Comparison of ENCODE assay signal across 8 mouse cellular contexts in the genomic region with DNA sequence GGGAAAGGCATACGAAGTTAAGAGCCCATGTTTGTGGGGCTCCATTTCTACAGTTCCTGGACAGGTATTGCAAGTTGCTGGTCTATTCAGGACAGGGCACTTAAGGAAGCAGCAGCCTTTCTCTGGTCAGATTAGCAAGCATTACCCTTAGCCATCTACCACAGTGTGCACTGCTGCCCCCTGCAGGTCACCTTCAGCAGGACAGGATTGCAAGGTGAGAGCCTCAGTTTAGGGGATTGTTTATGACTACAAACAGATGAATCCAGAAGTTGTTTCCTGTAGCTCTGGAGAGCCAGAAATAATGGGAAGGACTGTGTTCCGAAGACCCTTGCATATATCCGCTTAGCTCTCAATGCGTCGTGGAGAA. TPM values are rescaled to one million over a fixed set of nuclear protein-coding genes. Genes with fewer than 3 reads are reported as not detected.
DNase-seq lines count a peak whose midpoint lies in the region; ATAC-seq and TF ChIP-seq lines count a peak whose summit lies in the region.

No protein-coding gene starts in this region.

- H3K36me3 ChIP-seq in intestine, embryonic 14.5 days (ENCODE audit: control insufficient read depth, insufficient read depth, low read length): no peaks in the 10 kb centered on the region
- H3K36me3 ChIP-seq in intestine, embryonic 15.5 days: no peaks in the 10 kb centered on the region
- H3K36me3 ChIP-seq in CH12.LX (replicated peaks in 1 of 2; ENCODE audit: control insufficient read depth in 1 of 2, insufficient read depth in 1 of 2, low read length in 1 of 2): peaks cover 0 to 8% of the 10 kb centered on the region in 2 experiments
- no peaks in the 10 kb centered on the region for H3K36me3 ChIP-seq in neural tube, embryonic 11.5 days (ENCODE audit: control insufficient read depth, insufficient read depth, low read length)

- H3K27me3 ChIP-seq in intestine, embryonic 14.5 days (replicated peaks; ENCODE audit: control insufficient read depth, insufficient read depth, low read length): peaks cover 22% of the 10 kb centered on the region
- H3K27me3 ChIP-seq in intestine, embryonic 15.5 days (replicated peaks): peaks cover 6% of the 10 kb centered on the region
- no peaks in the 10 kb centered on the region for H3K27me3 ChIP-seq in CH12.LX (replicated peaks)
- peaks cover 21% of the 10 kb centered on the region for H3K27me3 ChIP-seq in neural tube, embryonic 11.5 days (ENCODE audit: control insufficient read depth, insufficient read depth, low read length)

- no peak for ATAC-seq in intestine, embryonic 14.5 days (replicated peaks; ENCODE audit: low FRiP score, low TSS enrichment, low read depth)
- no peak for ATAC-seq in intestine, embryonic 15.5 days
- no peak for ATAC-seq in neural tube, embryonic 11.5 days (ENCODE audit: insufficient read depth, low FRiP score, low TSS enrichment)

- TF ChIP-seq POLR2A in CH12.LX (IDR thresholded peaks at IDR 0.05; ENCODE audit: low read depth, low read length): no peak

- H3K9me3 ChIP-seq in intestine, embryonic 14.5 days (ENCODE audit: control insufficient read depth, low read length): no peaks in the 10 kb centered on the region
- no peaks in the 10 kb centered on the region for H3K9me3 ChIP-seq in intestine, embryonic 15.5 days
- no peaks in the 10 kb centered on the region for H3K9me3 ChIP-seq in CH12.LX (replicated peaks; ENCODE audit: low read length)
- H3K9me3 ChIP-seq in neural tube, embryonic 11.5 days (ENCODE audit: control insufficient read depth, low read length): no peaks in the 10 kb centered on the region

- dilution Hi-C loops in CH12.LX (cut with MboI; ENCODE audit: extremely low pct_ligation_motif_present, extremely low pct_unique_long_range_greater_than_20kb, low sequenced_read_pairs): no loop called here

- H3K4me3 ChIP-seq in intestine, embryonic 14.5 days (ENCODE audit: low read depth, low read length): no peak overlapping the region
- no peak overlapping the region for H3K4me3 ChIP-seq in intestine, embryonic 15.5 days (replicated peaks)
- H3K4me3 ChIP-seq in CH12.LX (replicated peaks in 1 of 3; ENCODE audit: low read depth in 2 of 3, low read length in 2 of 3, poor library complexity in 1 of 3): no peak overlapping the region
- no peak overlapping the region for H3K4me3 ChIP-seq in neural tube, embryonic 11.5 days (ENCODE audit: low read depth, low read length)

- peak; percentile 74 for DNase-seq in intestine, embryonic 14.5 days (ENCODE audit: low spot score)
- DNase-seq in CH12.LX (ENCODE audit: extremely low read depth): peak; percentile 89
- peak; percentile 73 for DNase-seq in adrenal gland, postnatal 25 days
- peak; percentile 57 for DNase-seq in embryo, embryonic 9.5 days (ENCODE audit: extremely low spot score)
- peak; percentile 80 to 81 for DNase-seq in kidney, postnatal 4 days
- DNase-seq in neural tube, embryonic 11.5 days (ENCODE audit: low spot score): peak; percentile 48
- peak; percentile 59 to 69 for DNase-seq in urinary bladder, postnatal 36 days (ENCODE audit: low spot score in 2 of 2)

- no peak overlapping the region for H3K27ac ChIP-seq in intestine, embryonic 14.5 days (ENCODE audit: low read depth)
- H3K27ac ChIP-seq in intestine, embryonic 15.5 days: no peak overlapping the region
- 0 out of 2 replicates have a peak overlapping the region, but pooled peaks have one; percentile 13 for H3K27ac ChIP-seq in CH12.LX (ENCODE audit: insufficient read depth, low read depth)
- H3K27ac ChIP-seq in neural tube, embryonic 11.5 days (ENCODE audit: low read depth, low read length): no peak overlapping the region

- peaks cover 7% of the 10 kb centered on the region; the same call in 1 of the 2 replicates for H3K4me1 ChIP-seq in intestine, embryonic 14.5 days (replicated peaks; ENCODE audit: control insufficient read depth, insufficient read depth, low read length)
- peaks cover 10% of the 10 kb centered on the region; the same call in 1 of the 2 replicates for H3K4me1 ChIP-seq in intestine, embryonic 15.5 days (replicated peaks)
- peaks cover 7 to 32% of the 10 kb centered on the region in 2 experiments for H3K4me1 ChIP-seq in CH12.LX (ENCODE audit: control insufficient read depth in 1 of 2, insufficient read depth in 2 of 2)
- peaks cover 8% of the 10 kb centered on the region for H3K4me1 ChIP-seq in neural tube, embryonic 11.5 days (ENCODE audit: control insufficient read depth, insufficient read depth, low read length)

- H3K4me2 ChIP-seq in intestine, embryonic 14.5 days (ENCODE audit: low read length): no peak overlapping the region
- H3K4me2 ChIP-seq in intestine, embryonic 15.5 days (replicated peaks): no peak overlapping the region
- H3K4me2 ChIP-seq in CH12.LX (ENCODE audit: insufficient read depth, low read depth, poor library complexity, severe bottlenecking): no peak overlapping the region
- no peak overlapping the region for H3K4me2 ChIP-seq in neural tube, embryonic 11.5 days (ENCODE audit: low read depth)

- in situ Hi-C loops in CH12.LX (cut with MboI; ENCODE audit: low pct_ligation_motif_present, low pct_unique_long_range_greater_than_20kb, low sequenced_read_pairs): no loop called here

- WGBS in intestine, embryonic 14.5 days: 73% methylated on average over 5 of the region's 5 CpGs
- 68% methylated on average over 5 of the region's 5 CpGs for WGBS in intestine, embryonic 15.5 days
- WGBS in neural tube, embryonic 11.5 days: 62% methylated on average over 5 of the region's 5 CpGs

- no peak for TF ChIP-seq EP300 in CH12.LX (IDR thresholded peaks at IDR 0.05; ENCODE audit: low read length)

- no peak overlapping the region for H3K9ac ChIP-seq in intestine, embryonic 14.5 days (ENCODE audit: low read length)
- H3K9ac ChIP-seq in intestine, embryonic 15.5 days: no peak overlapping the region
- H3K9ac ChIP-seq in CH12.LX (ENCODE audit: insufficient read depth, low read depth): no peak overlapping the region
- H3K9ac ChIP-seq in neural tube, embryonic 11.5 days (ENCODE audit: low read length): no peak overlapping the region

- peak; percentile 95 to 99 for TF ChIP-seq CTCF in CH12.LX (conservative IDR thresholded peaks at IDR 0.05 in 1 of 2, IDR thresholded peaks at IDR 0.05 in 1 of 2; ENCODE audit: low read depth in 2 of 2, low read length in 2 of 2)

- H3K79me2 ChIP-seq in CH12.LX (replicated peaks; ENCODE audit: control insufficient read depth, extremely low read depth, insufficient read depth, poor library complexity, severe bottlenecking): no peaks in the 10 kb centered on the region

- peak; percentile 76 for TF ChIP-seq RAD21 in CH12.LX (IDR thresholded peaks at IDR 0.05; ENCODE audit: low read depth, low read length)

TF ChIP-seq in CH12.LX, 34 proteins besides CTCF, POLR2A, EP300 and RAD21:
- TF ChIP-seq SMC3 (IDR thresholded peaks at IDR 0.05; ENCODE audit: low read depth, low read length) (peak; percentile 82), MYC (IDR thresholded peaks at IDR 0.05; ENCODE audit: low read depth, low read length) (no peak)
TF ChIP-seq in CH12.LX: peak in this region for 1.

RNA-seq across cellular contexts. Expression of a gene that starts 3.6 kb away (rescaled TPM):
- 4.4 and 5.0 TPM in 2 replicates for polyA plus RNA-seq in intestine, embryonic 14.5 days (2014; fragmentation: Nextera tagmentation; extraction: Ambion mirVana)
- polyA plus RNA-seq in intestine, embryonic 15.5 days (2015; fragmentation: Nextera tagmentation; extraction: Ambion mirVana): 4.4 and 4.7 TPM in 2 replicates
- total RNA-seq in CH12.LX (2012; rRNA removed): 6.1 and 6.5 TPM in 2 replicates
- 0.20 and 0.28 TPM in 2 replicates for total RNA-seq in CH12.LX (2014; rRNA removed)
- polyA plus RNA-seq in CH12.LX (2012; ENCODE audit: insufficient read length, low read depth): 1.0 and 1.3 TPM in 2 replicates
- total RNA-seq in adrenal gland, postnatal 25 days (2021): 5.5 and 6.3 TPM in 2 replicates
- polyA plus RNA-seq in neural tube, embryonic 11.5 days (2014; fragmentation: Nextera tagmentation; extraction: Ambion mirVana): 5.2 and 5.9 TPM in 2 replicates

RNA-seq across cellular contexts. Expression of a gene that starts 18.5 kb away (rescaled TPM):
- 8.9 and 10.1 TPM in 2 replicates for polyA plus RNA-seq in intestine, embryonic 14.5 days (2014; fragmentation: Nextera tagmentation; extraction: Ambion mirVana)
- polyA plus RNA-seq in intestine, embryonic 15.5 days (2015; fragmentation: Nextera tagmentation; extraction: Ambion mirVana): 7.7 and 8.3 TPM in 2 replicates
- total RNA-seq in CH12.LX (2012; rRNA removed): 7.8 and 9.4 TPM in 2 replicates
- 4.2 and 5.3 TPM in 2 replicates for total RNA-seq in CH12.LX (2014; rRNA removed)
- polyA plus RNA-seq in CH12.LX (2012; ENCODE audit: insufficient read length, low read depth): 11.3 and 12.5 TPM in 2 replicates
- total RNA-seq in adrenal gland, postnatal 25 days (2021): 11.4 and 20.3 TPM in 2 replicates
- polyA plus RNA-seq in neural tube, embryonic 11.5 days (2014; fragmentation: Nextera tagmentation; extraction: Ambion mirVana): 9.4 and 9.8 TPM in 2 replicates

RNA-seq across cellular contexts. Expression of a gene that starts 38.5 kb away (rescaled TPM):
- 229 and 266 TPM in 2 replicates for polyA plus RNA-seq in intestine, embryonic 14.5 days (2014; fragmentation: Nextera tagmentation; extraction: Ambion mirVana)
- polyA plus RNA-seq in intestine, embryonic 15.5 days (2015; fragmentation: Nextera tagmentation; extraction: Ambion mirVana): 134 and 183 TPM in 2 replicates
- 65.2 and 74.5 TPM in 2 replicates for total RNA-seq in CH12.LX (2012; rRNA removed)
- total RNA-seq in CH12.LX (2014; rRNA removed): 59.0 TPM in 2 replicates
- 67.7 and 73.4 TPM in 2 replicates for polyA plus RNA-seq in CH12.LX (2012; ENCODE audit: insufficient read length, low read depth)
- total RNA-seq in adrenal gland, postnatal 25 days (2021): 124 and 136 TPM in 2 replicates
- polyA plus RNA-seq in neural tube, embryonic 11.5 days (2014; fragmentation: Nextera tagmentation; extraction: Ambion mirVana): 454 and 471 TPM in 2 replicates

RNA-seq across cellular contexts. Expression of a gene that starts 39.8 kb away (rescaled TPM):
- 90.3 and 92.5 TPM in 2 replicates for polyA plus RNA-seq in intestine, embryonic 14.5 days (2014; fragmentation: Nextera tagmentation; extraction: Ambion mirVana)
- 120 and 124 TPM in 2 replicates for polyA plus RNA-seq in intestine, embryonic 15.5 days (2015; fragmentation: Nextera tagmentation; extraction: Ambion mirVana)
- total RNA-seq in CH12.LX (2012; rRNA removed): 55.9 and 63.8 TPM in 2 replicates
- 163 and 167 TPM in 2 replicates for total RNA-seq in CH12.LX (2014; rRNA removed)
- 103 and 104 TPM in 2 replicates for polyA plus RNA-seq in CH12.LX (2012; ENCODE audit: insufficient read length, low read depth)
- total RNA-seq in adrenal gland, postnatal 25 days (2021): 88.4 and 110 TPM in 2 replicates
- 73.6 and 74.6 TPM in 2 replicates for polyA plus RNA-seq in neural tube, embryonic 11.5 days (2014; fragmentation: Nextera tagmentation; extraction: Ambion mirVana)
